Mouse (Mus musculus) thymus, postnatal 14 days (tissue): ENCODE measurements around the gene Ttyh3.
A peak's percentile ranks its signal among the peaks of the same experiment; 100 is the strongest.

Experiments used
- DNase-seq: peaks from one replicate; pipeline ENCODE4 v3.0.0; 2021

The Ttyh3 gene

GRCm38 (mm10) chr5:140607836-140608633 lies 40.8 kb downstream of the Ttyh3 start:
- DNase-seq: no peak

GRCm38 (mm10) chr5:140607001-140607835 lies 41.6 kb downstream of the Ttyh3 start, which contains the start of gene Lfng:
Gene Lfng, plus strand, starts transcription at chr5:140607320.
- peak; percentile 72 for DNase-seq

- DNase-seq: no peak
Measured at GRCm38 (mm10) chr5:140606386-140606785, 42.4 kb downstream of the Ttyh3 start.

- no peak for DNase-seq
Measured at GRCm38 (mm10) chr5:140605228-140605627, 43.6 kb downstream of the Ttyh3 start.

GRCm38 (mm10) chr5:140604386-140604785 lies 44.4 kb downstream of the Ttyh3 start:
- no peak for DNase-seq

- DNase-seq: no peak
Measured at GRCm38 (mm10) chr5:140602540-140602939, 46.3 kb downstream of the Ttyh3 start.

- no peak for DNase-seq
Measured at GRCm38 (mm10) chr5:140601712-140602111, 47.1 kb downstream of the Ttyh3 start.

- no peak for DNase-seq
Measured at GRCm38 (mm10) chr5:140599939-140600338, 48.9 kb downstream of the Ttyh3 start.

GRCm38 (mm10) chr5:140597787-140598186 lies 51.0 kb downstream of the Ttyh3 start:
- DNase-seq: no peak

- DNase-seq: peak; percentile 80
Measured at GRCm38 (mm10) chr5:140596927-140597588, 51.8 kb downstream of the Ttyh3 start.

GRCm38 (mm10) chr5:140596426-140596825 lies 52.4 kb downstream of the Ttyh3 start:
- DNase-seq: no peak

- no peak for DNase-seq
Measured at GRCm38 (mm10) chr5:140594846-140595245, 54.0 kb downstream of the Ttyh3 start.

- no peak for DNase-seq
Measured at GRCm38 (mm10) chr5:140589082-140589774, 59.6 kb downstream of the Ttyh3 start.

GRCm38 (mm10) chr5:140583732-140584368 lies 65.0 kb downstream of the Ttyh3 start:
- no peak for DNase-seq

- no peak for DNase-seq
Measured at GRCm38 (mm10) chr5:140582995-140583731, 65.7 kb downstream of the Ttyh3 start.

- DNase-seq: no peak
Measured at GRCm38 (mm10) chr5:140581569-140581968, 67.3 kb downstream of the Ttyh3 start.

GRCm38 (mm10) chr5:140579771-140580170 lies 69.1 kb downstream of the Ttyh3 start:
- DNase-seq: no peak

- DNase-seq: no peak
Measured at GRCm38 (mm10) chr5:140579221-140579620, 69.6 kb downstream of the Ttyh3 start.

GRCm38 (mm10) chr5:140575381-140575866 lies 73.4 kb downstream of the Ttyh3 start:
- peak; percentile 47 for DNase-seq

GRCm38 (mm10) chr5:140572611-140573010 lies 76.2 kb downstream of the Ttyh3 start:
- DNase-seq: no peak

- DNase-seq: no peak
Measured at GRCm38 (mm10) chr5:140571673-140572072, 77.2 kb downstream of the Ttyh3 start.
